Mouse (Mus musculus): ENCODE results near the gene Ptgr2.

DNA sequence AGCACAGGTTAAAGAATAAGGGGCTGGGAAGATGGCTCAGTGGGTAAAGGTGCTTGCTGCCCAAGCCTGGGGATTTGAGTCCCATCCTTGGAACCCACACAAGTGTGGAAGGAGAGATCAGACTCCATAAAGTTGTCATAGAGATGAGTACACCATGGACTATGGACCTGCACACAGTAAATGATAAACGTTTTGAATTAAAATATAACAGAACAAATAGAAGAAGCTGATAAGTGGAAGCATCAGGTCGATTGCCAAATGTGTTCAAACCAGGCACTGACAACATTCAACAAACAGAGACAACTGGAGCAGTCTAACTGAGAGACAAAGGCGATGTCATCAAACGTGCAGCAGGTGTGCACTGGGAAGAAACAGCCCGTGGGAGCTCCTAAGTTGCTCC, 11.7 kb upstream of the Ptgr2 start:
- TF ChIP-seq GATA1 (IDR thresholded peaks at IDR 0.05; ENCODE audit: borderline replicate concordance, low read length) (no peak), FLI1 (IDR thresholded peaks at IDR 0.05; ENCODE audit: low read length) (no peak)
